Mouse (Mus musculus): ENCODE measurements around the gene Snrpd3. TPM values are rescaled to one million over a fixed set of nuclear protein-coding genes. Genes with fewer than 3 reads are reported as not detected.

Snrpd3 gene
- total RNA-seq, 2 experiments from 2014 or later, result 17.9 to 19.6 TPM

Other genes with a start within 250 kb of the Snrpd3 start
- gene Adora2a, start 200.7 kb upstream of the Snrpd3 start, total RNA-seq (2015; ENCODE audit: low replicate concordance), result 0.42 TPM in 1 of 2 replicates, not detected in the other
- gene Adora2a, start 200.7 kb upstream of the Snrpd3 start, total RNA-seq (2017; ENCODE audit: low replicate concordance), result 0.17 TPM in 1 of 2 replicates, not detected in the other
- gene Upb1, start 116.4 kb upstream of the Snrpd3 start, total RNA-seq (2015; ENCODE audit: low replicate concordance), result 0.19 and 0.21 TPM in 2 replicates
- 0.43 and 1.4 TPM in 2 replicates for gene Upb1, start 116.4 kb upstream of the Snrpd3 start, total RNA-seq (2017; ENCODE audit: low replicate concordance)
- gene Gucd1, start 421 bp downstream of the Snrpd3 start, total RNA-seq (2015; ENCODE audit: low replicate concordance), result 94.3 and 113 TPM in 2 replicates
- gene Gucd1, start 421 bp downstream of the Snrpd3 start, total RNA-seq (2017; ENCODE audit: low replicate concordance), result 180 and 191 TPM in 2 replicates
- gene Lrrc75b, start 42.8 kb downstream of the Snrpd3 start, total RNA-seq (2015; ENCODE audit: low replicate concordance), result not detected in 2 replicates
- not detected in 2 replicates for gene Lrrc75b, start 42.8 kb downstream of the Snrpd3 start, total RNA-seq (2017; ENCODE audit: low replicate concordance)
- gene Ggt1, start 44.1 kb downstream of the Snrpd3 start, total RNA-seq (2015; ENCODE audit: low replicate concordance), result 1.3 and 3.6 TPM in 2 replicates
- not detected in 2 replicates for gene Ggt1, start 44.1 kb downstream of the Snrpd3 start, total RNA-seq (2017; ENCODE audit: low replicate concordance)
- 0.42 and 1.3 TPM in 2 replicates for gene Ggt5, start 71.8 kb downstream of the Snrpd3 start, total RNA-seq (2015; ENCODE audit: low replicate concordance)
- gene Ggt5, start 71.8 kb downstream of the Snrpd3 start, total RNA-seq (2017; ENCODE audit: low replicate concordance), result 4.9 and 6.6 TPM in 2 replicates
- gene Susd2, start 126.5 kb downstream of the Snrpd3 start, total RNA-seq (2015; ENCODE audit: low replicate concordance), result 1.7 and 5.2 TPM in 2 replicates
- 3.8 and 4.0 TPM in 2 replicates for gene Susd2, start 126.5 kb downstream of the Snrpd3 start, total RNA-seq (2017; ENCODE audit: low replicate concordance)
- gene Cabin1, start 246.8 kb downstream of the Snrpd3 start, total RNA-seq (2015; ENCODE audit: low replicate concordance), result 133 and 187 TPM in 2 replicates
- 246 and 264 TPM in 2 replicates for gene Cabin1, start 246.8 kb downstream of the Snrpd3 start, total RNA-seq (2017; ENCODE audit: low replicate concordance)

All from erythroblast, adult 5-6 weeks (primary cell).